In the genomic region with DNA sequence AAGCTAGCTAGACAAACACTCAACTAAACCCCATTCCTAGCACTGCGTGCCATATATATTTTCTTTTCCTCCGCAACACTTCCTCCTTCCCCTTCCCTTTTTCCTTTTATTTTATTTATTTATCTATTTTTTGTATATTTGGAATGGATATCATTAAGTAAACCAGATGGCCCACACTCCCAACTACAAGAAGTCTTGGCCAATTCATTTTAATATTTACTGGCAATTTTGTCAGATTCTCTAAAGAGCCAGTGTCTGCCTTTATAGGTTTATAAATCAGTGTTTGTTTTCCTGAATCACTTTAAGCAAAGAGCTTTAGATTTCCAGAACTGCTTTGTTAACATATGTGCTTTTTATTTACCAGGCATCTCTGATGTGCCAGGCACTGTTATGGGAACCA, we compare ENCODE assay signal across 11 mouse cellular contexts.
"Had no signal": no experiment of that assay in that cellular context is flagged by ENCODE, and none has a peak within 500 bp of the region (broad histone marks: within the 10 kb centered on the region; RNA-seq: fewer than 3 reads in every experiment).

No protein-coding gene starts in this region.

- H3K27ac ChIP-seq: limb, embryonic 15.5 days; liver, embryonic 12.5 days; midbrain, embryonic 12.5 days had no signal

- H3K4me2 ChIP-seq: limb, embryonic 15.5 days; liver, embryonic 12.5 days; lung, embryonic 14.5 days; midbrain, embryonic 12.5 days had no signal

- H3K36me3 ChIP-seq: limb, embryonic 15.5 days; liver, embryonic 12.5 days; midbrain, embryonic 12.5 days had no signal

- H3K27me3 ChIP-seq: limb, embryonic 15.5 days; megakaryocyte, embryonic 14.5 days; midbrain, embryonic 12.5 days had no signal

- ATAC-seq: intestine, embryonic 16.5 days; liver, embryonic 12.5 days had no signal

- DNase-seq: layer of hippocampus, adult 9-11 months; layer of hippocampus, postnatal 36 days; lung, postnatal 4 days; right cerebral cortex, postnatal 14 days; thymus, postnatal 4 days had no signal

- H3K4me1 ChIP-seq: limb, embryonic 15.5 days; liver, embryonic 12.5 days; midbrain, embryonic 12.5 days had no signal

- H3K9ac ChIP-seq: limb, embryonic 15.5 days; liver, embryonic 12.5 days; lung, embryonic 14.5 days; midbrain, embryonic 12.5 days had no signal

- H3K4me3 ChIP-seq: limb, embryonic 15.5 days; liver, embryonic 12.5 days; megakaryocyte, embryonic 14.5 days; midbrain, embryonic 12.5 days had no signal

- H3K9me3 ChIP-seq: limb, embryonic 15.5 days; liver, embryonic 12.5 days had no signal
